Mouse (Mus musculus) midbrain, postnatal 0 days (tissue): ENCODE results near the gene Impg1. TPM values are rescaled to one million over a fixed set of nuclear protein-coding genes. Genes with fewer than 3 reads are reported as not detected.

Experiments
- ATAC-seq: fragments of 200-750 bp; cut with Nextera tagmentation; 2 replicates; pipeline ENCODE4 v1.8.0; 2017; ENCODE audit warnings: moderate number of reproducible peaks, mild to moderate bottlenecking, moderate TSS enrichment, moderate library complexity; ENCODE audit not compliant: low FRiP score
- DNase-seq: peaks from one replicate; pipeline ENCODE4 v3.0.0-alpha.2; 2015; ENCODE audit warnings: low spot score
- H3K27ac ChIP-seq: fragments of 300-500 bp; sonication (generic); 2 replicates; pipeline ENCODE4 v1.5.1; 2014; ENCODE audit warnings: low read depth, mild to moderate bottlenecking, low read length, mixed read lengths
- H3K27me3 ChIP-seq: fragments of 300-500 bp; sonication (generic); 2 replicates; pipeline ENCODE4 v1.6.1; 2014; ENCODE audit warnings: low read length, control low read depth, mixed read lengths; ENCODE audit not compliant: insufficient read depth
- H3K36me3 ChIP-seq: fragments of 300-500 bp; sonication (generic); 2 replicates; pipeline ENCODE4 v1.6.1; 2014; ENCODE audit warnings: low read length, control low read depth, mixed read lengths; ENCODE audit not compliant: insufficient read depth
- H3K4me1 ChIP-seq: fragments of 300-500 bp; sonication (generic); 2 replicates; pipeline ENCODE4 v1.6.1; 2014; ENCODE audit warnings: mild to moderate bottlenecking, control low read depth, antibody characterized with exemption, low read length, mixed read lengths; ENCODE audit not compliant: insufficient read depth
- H3K4me2 ChIP-seq: fragments of 300-500 bp; sonication (generic); 2 replicates; pipeline ENCODE4 v1.6.1; 2014; ENCODE audit warnings: low read depth, mild to moderate bottlenecking, low read length, mixed read lengths; ENCODE audit not compliant: poor library complexity, severe bottlenecking
- H3K4me3 ChIP-seq: fragments of 300-500 bp; sonication (generic); 2 replicates; pipeline ENCODE4 v1.5.1; 2014; ENCODE audit warnings: low read depth, mild to moderate bottlenecking, low read length, moderate library complexity
- H3K9ac ChIP-seq: fragments of 300-500 bp; sonication (generic); replicated peaks from 2 replicates; pipeline ENCODE4 v1.6.1; 2014; ENCODE audit warnings: mild to moderate bottlenecking, low read length, moderate library complexity, mixed read lengths; ENCODE audit not compliant: poor library complexity, severe bottlenecking
- H3K9me3 ChIP-seq: fragments of 300-500 bp; sonication (generic); 2 replicates; pipeline ENCODE4 v1.6.1; 2016; ENCODE audit warnings: low read length, control low read depth
- CTCF ChIP-seq: IDR thresholded peaks from 2 replicates; pipeline ENCODE4 v1.5.1; 2016; ENCODE audit warnings: antibody characterized with exemption, mild to moderate bottlenecking
- WGBS: fragments of 180-500 bp; shearing (Covaris S2); extraction: QIAGEN DNeasy Blood & Tissue Kit; methylation state at CpG from one replicate; pipeline ENCODE4 v1.1.7; 2014; 5-methylcytosine and 5-hydroxymethylcytosine counted together
- polyA plus RNA-seq: library from polyadenylated mRNA; unstranded; fragments of >200 nt; fragmentation: Nextera tagmentation; extraction: Ambion mirVana; gene quantifications from 2 replicates; pipeline ENCODE4 v1.2.1, GENCODE M21; 2015
- total RNA-seq: library from RNA; depleted of rRNA; stranded (reverse); fragments of >200 nt; gene quantifications from 2 replicates; pipeline ENCODE4 v1.2.3, GENCODE M21; 2014; rRNA removed

The Impg1 gene
- not detected in 2 replicates for total RNA-seq
- 0.05 TPM in 1 of 2 replicates, not detected in the other for polyA plus RNA-seq

GRCm38 (mm10) chr9:80465381-80465780 lies at the start of gene Impg1:
TSS of gene Impg1 (minus strand) at chr9:80465481.
- Histone ChIP-seq H3K4me1 (no peaks in the 10 kb centered on the region), H3K9me3 (no peaks in the 10 kb centered on the region), H3K36me3 (no peaks in the 10 kb centered on the region), H3K4me2 (no peak within 1 kb of the TSS), H3K27me3 (no peaks in the 10 kb centered on the region), H3K9ac (no peak within 1 kb of the TSS), H3K4me3 (no peak within 1 kb of the TSS), H3K27ac (no peak within 1 kb of the TSS)
- 51% methylated on average over 6 of the region's 6 CpGs for WGBS
- DNase-seq (no peak), ATAC-seq (no peak)
- TF ChIP-seq CTCF, result no peak

- no peaks in the 10 kb centered on the region for H3K27me3 ChIP-seq
- no peak for TF ChIP-seq CTCF
- H3K27ac ChIP-seq, result no peak overlapping the region
- H3K9ac ChIP-seq, result no peak overlapping the region
- no peaks in the 10 kb centered on the region for H3K4me1 ChIP-seq
- no peaks in the 10 kb centered on the region for H3K36me3 ChIP-seq
- ATAC-seq, result no peak
- WGBS, result 92% methylated on average over 7 of the region's 7 CpGs
- DNase-seq, result no peak
- no peak overlapping the region for H3K4me2 ChIP-seq
- H3K9me3 ChIP-seq, result no peaks in the 10 kb centered on the region
- no peak overlapping the region for H3K4me3 ChIP-seq
Measured at GRCm38 (mm10) chr9:80509464-80510153, 44.3 kb upstream of the Impg1 start.

GRCm38 (mm10) chr9:80504496-80505012 lies 39.3 kb upstream of the Impg1 start:
- H3K9ac ChIP-seq, result no peak overlapping the region
- H3K9me3 ChIP-seq, result no peaks in the 10 kb centered on the region
- ATAC-seq (no peak), DNase-seq (no peak)
- WGBS, result 52% methylated on average over 2 of the region's 2 CpGs
- H3K36me3 ChIP-seq, result no peaks in the 10 kb centered on the region
- no peak overlapping the region for H3K4me2 ChIP-seq
- H3K27ac ChIP-seq, result no peak overlapping the region
- H3K4me1 ChIP-seq, result no peaks in the 10 kb centered on the region
- TF ChIP-seq CTCF, result no peak
- no peaks in the 10 kb centered on the region for H3K27me3 ChIP-seq
- H3K4me3 ChIP-seq, result no peak overlapping the region

- Histone ChIP-seq H3K4me2 (no peak overlapping the region), H3K27ac (no peak overlapping the region), H3K4me3 (no peak overlapping the region), H3K36me3 (no peaks in the 10 kb centered on the region), H3K27me3 (no peaks in the 10 kb centered on the region), H3K9ac (no peak overlapping the region), H3K9me3 (no peaks in the 10 kb centered on the region), H3K4me1 (no peaks in the 10 kb centered on the region)
- ATAC-seq, result no peak
- TF ChIP-seq CTCF, result no peak
- 57% methylated on average over 4 of the region's 4 CpGs for WGBS
- DNase-seq, result peak; percentile 33
Measured at GRCm38 (mm10) chr9:80491591-80491990, 26.3 kb upstream of the Impg1 start.

GRCm38 (mm10) chr9:80460420-80460819 lies 4.9 kb downstream of the Impg1 start:
- WGBS, result 76% methylated on average over 4 of the region's 4 CpGs
- Histone ChIP-seq H3K27ac (no peak overlapping the region), H3K4me1 (no peaks in the 10 kb centered on the region), H3K36me3 (no peaks in the 10 kb centered on the region), H3K4me2 (no peak overlapping the region), H3K27me3 (no peaks in the 10 kb centered on the region), H3K4me3 (no peak overlapping the region), H3K9ac (no peak overlapping the region), H3K9me3 (no peaks in the 10 kb centered on the region)
- DNase-seq (no peak), ATAC-seq (no peak)
- TF ChIP-seq CTCF, result no peak

GRCm38 (mm10) chr9:80450467-80451261 lies 14.6 kb downstream of the Impg1 start:
- DNase-seq, result no peak
- no peak for TF ChIP-seq CTCF
- Histone ChIP-seq H3K9me3 (no peaks in the 10 kb centered on the region), H3K4me2 (no peak overlapping the region), H3K36me3 (no peaks in the 10 kb centered on the region), H3K4me3 (no peak overlapping the region), H3K4me1 (no peaks in the 10 kb centered on the region), H3K9ac (no peak overlapping the region), H3K27ac (no peak overlapping the region), H3K27me3 (no peaks in the 10 kb centered on the region)
- no peak for ATAC-seq
- 44% methylated on average over 3 of the region's 3 CpGs for WGBS
